Mouse (Mus musculus): ENCODE data around the gene Ppp5c. TPM values are rescaled to one million over a fixed set of nuclear protein-coding genes. Genes with fewer than 3 reads are reported as not detected.

Gene Ppp5c
- 44.4 and 50.5 TPM in 2 replicates for polyA plus RNA-seq (2012; rRNA removed)

DNA sequence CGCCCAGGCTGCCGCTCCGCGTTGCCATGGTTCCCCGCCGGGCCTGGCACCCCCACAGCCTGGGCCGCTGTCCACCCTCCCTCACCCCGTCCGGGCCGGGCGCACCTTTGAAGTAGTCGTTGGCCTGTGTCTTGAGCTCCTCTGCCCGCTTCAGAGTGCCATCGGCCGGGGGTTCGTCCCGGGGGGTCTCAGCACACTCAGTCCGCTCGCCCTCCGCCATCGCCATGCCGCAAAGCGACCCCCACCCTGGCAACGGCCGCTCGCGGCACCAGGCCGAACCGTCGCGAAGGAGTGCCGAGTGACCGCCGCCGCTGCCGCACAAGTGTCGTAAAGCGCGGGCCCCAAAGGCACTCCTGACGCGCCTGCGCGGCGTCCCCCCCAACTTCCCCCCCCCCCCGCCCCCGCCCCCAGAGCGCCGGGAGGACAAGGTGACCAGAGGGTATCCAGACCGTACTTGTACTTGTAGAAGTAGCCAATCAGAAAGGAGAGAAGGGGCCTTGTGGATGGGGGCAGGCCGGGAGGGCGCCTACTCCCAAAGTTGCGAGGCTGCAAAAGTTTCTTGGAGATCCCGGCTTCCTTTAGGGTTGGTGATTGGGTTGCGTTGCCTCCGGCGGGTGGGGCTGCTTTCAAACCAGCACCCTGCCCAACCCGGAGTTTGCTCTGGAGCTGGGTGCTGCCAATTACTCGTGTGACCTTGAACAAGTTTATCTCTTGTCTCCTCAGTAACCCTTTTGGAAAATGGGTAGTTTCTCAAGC, at the start of gene Ppp5c:
Gene Ppp5c, minus strand, starts transcription at position 337 of the 756 bp plus-strand sequence.

DNA sequence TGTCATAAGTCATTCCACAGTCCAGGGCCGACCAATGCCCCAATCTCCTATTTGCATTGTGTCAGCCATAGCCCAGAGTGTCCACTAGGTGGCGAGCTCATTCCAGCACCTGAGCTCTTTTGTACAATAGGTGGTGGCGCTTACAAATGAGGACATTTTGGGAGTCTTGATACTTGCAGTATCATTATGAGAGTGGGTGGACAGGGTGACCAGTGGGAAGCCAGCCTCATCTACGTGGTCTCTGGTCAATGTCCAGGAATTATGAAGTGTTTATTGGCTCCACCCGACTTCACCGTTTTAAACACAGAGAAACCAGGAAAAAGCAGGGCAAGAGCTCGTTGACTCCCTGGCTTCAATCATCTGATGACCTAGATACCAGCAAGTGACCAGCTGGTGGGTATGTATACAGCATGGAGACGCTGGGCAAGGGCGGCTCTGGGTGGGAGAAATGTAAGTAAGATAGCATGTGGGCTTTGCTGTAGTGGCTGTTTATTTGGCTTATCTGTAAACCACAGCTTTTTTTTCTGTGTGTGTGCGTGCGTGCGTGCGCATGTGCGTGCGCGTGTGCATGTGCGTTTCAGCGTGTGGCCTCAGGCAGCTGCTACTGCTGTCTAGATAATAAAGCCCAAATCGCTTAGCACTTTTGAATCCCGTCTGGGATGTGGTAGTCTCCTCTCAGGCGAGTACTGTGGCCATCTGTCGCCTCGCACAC, 46.3 kb upstream of the Ppp5c start, which contains the start of gene Psg16:
Gene Psg16, plus strand, starts transcription at position 137 of the 712 bp plus-strand sequence.

DNA sequence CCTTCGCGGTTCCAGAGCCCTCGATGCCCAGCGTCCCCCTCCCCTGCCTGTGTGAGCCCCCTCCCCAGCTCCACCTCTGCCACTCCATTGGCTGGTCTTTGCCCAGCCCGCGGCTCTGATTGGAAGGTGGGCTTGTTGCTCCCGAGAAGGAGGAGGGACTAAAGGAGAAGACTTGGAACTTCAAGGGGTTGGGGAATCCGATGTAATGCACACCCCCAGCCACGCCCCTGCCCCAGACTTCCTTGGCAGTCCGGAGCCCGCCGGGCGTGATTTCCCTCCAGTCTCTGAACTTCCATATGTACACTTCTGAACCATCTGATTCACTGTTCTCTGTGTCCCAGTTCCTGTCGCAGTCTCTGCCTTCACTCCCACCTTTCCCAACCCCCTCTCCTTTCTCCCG, 34.7 kb upstream of the Ppp5c start, which contains the start of gene Hif3a:
Gene Hif3a, minus strand, starts transcription at position 39 of the 400 bp plus-strand sequence.

DNA sequence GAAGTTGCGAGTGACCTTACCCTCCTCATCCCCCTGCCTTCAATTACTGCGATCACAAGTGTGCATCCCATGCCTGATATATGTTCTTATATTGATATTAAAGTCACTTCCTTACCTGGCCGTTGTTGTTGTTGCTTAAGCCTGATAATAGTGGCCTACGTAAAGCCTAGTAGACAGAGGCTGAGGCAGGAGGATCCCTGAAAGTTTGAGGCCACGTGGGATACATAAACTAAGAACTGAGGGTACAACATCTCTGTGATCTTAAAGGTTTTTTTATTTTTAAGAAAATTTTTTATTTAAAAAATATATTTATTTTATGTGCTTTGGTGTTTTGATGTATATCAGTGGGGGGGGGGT, 35.3 kb downstream of the Ppp5c start, which contains the start of gene Ccdc8:
Gene Ccdc8, plus strand, starts transcription at position 258 of the 357 bp plus-strand sequence.

DNA sequence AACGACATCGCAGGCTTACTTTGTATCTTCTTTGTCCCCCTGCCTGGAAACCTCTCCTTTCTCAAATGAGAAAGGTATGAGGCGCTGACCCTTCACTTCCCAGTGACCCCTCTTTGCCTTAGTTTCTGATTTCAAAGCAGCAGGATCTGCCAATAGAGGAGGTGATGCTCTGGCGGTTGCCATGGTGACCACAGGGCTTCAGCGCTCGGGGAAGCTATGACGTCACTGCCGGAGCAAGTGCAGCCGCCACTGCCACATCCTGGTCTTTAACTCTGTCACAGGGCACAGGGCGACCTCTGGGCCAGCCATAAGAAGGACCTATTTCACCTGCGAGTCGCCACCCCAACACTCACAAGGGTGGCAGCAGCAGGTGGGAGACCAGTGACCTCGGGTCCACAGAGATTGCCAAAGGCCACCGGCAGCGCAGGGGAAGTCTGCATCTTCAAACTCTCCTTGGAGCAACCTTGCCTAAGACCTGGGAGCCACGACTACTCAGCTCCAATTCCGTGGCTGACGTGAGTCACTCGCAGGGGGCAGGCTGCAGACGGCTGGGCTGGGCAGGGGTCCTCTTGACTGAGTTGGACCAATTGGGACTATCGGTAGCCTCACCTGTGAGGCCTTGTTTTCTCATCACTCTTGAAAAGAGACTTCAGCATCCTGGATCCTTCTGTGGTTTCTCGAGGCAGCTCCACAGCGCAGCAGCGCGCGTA, 44.7 kb downstream of the Ppp5c start, which contains the start of gene Gm42372:
Gene Gm42372, plus strand, starts transcription at position 228 of the 710 bp plus-strand sequence.

DNA sequence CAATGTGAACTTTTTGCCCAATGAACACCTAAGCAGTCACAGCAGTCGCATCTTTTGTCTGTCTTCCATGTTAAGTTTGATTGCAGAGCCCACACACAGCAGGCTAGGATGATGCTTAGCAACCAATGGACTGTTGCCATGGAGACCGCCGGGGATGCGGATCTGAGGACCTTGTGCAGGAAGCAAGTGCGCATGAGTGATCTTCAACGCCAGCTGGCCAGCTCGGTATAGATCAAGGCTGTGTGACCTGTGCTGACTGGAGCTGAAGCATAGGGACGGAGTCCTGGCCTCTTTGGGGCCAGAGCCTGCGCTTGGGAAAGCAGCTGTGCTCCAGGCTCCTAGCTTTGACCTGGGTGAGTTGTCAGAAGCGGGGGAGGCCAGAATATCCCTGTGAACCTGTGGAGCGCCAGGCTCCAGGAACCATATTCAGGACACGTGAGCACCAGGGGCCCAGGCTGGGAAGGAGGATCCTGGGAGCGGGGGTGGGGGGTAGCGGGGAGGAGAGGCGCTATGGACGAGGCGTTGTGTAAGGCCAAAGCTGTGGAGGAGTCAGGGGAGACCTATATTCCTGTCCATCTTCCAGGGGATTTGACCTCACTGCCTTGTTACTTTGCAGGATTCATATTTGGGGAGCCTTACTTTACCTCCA, 68.1 kb downstream of the Ppp5c start, which contains the start of gene Pnmal1:
Gene Pnmal1, plus strand, starts transcription at position 141 of the 649 bp plus-strand sequence.

Other genes with a start within 250 kb of the Ppp5c start
- 73.9 and 75.4 TPM in 2 replicates for gene Slc1a5, start 246.6 kb downstream of the Ppp5c start, polyA plus RNA-seq (2012; rRNA removed)
- gene Strn4, start 212.0 kb downstream of the Ppp5c start, polyA plus RNA-seq (2012; rRNA removed), result 30.6 and 36.3 TPM in 2 replicates
- gene Fkrp, start 211.2 kb downstream of the Ppp5c start, polyA plus RNA-seq (2012; rRNA removed), result 7.4 and 7.5 TPM in 2 replicates
- 4.9 and 5.2 TPM in 2 replicates for gene Prkd2, start 185.0 kb downstream of the Ppp5c start, polyA plus RNA-seq (2012; rRNA removed)
- 0.61 and 0.81 TPM in 2 replicates for gene Dact3, start 152.6 kb downstream of the Ppp5c start, polyA plus RNA-seq (2012; rRNA removed)
- gene Gng8, start 136.1 kb downstream of the Ppp5c start, polyA plus RNA-seq (2012; rRNA removed), result 0.50 and 0.61 TPM in 2 replicates
- gene Ptgir, start 121.4 kb downstream of the Ppp5c start, polyA plus RNA-seq (2012; rRNA removed), result 1.1 and 1.4 TPM in 2 replicates
- gene Calm3, start 103.8 kb downstream of the Ppp5c start, polyA plus RNA-seq (2012; rRNA removed), result 68.8 and 69.7 TPM in 2 replicates
- 0.03 and 0.04 TPM in 2 replicates for gene Pnmal2, start 83.2 kb downstream of the Ppp5c start, polyA plus RNA-seq (2012; rRNA removed)
- gene Pnmal1, start 68.2 kb downstream of the Ppp5c start, polyA plus RNA-seq (2012; rRNA removed), result 0.01 TPM in 2 replicates
- gene Gm42372, start 44.8 kb downstream of the Ppp5c start, polyA plus RNA-seq (2012; rRNA removed), result 0.01 TPM in 1 of 2 replicates, not detected in the other
- 3.1 and 3.7 TPM in 2 replicates for gene Ccdc8, start 35.2 kb downstream of the Ppp5c start, polyA plus RNA-seq (2012; rRNA removed)
- 13.2 and 22.6 TPM in 2 replicates for gene Hif3a, start 34.5 kb upstream of the Ppp5c start, polyA plus RNA-seq (2012; rRNA removed)
- 0.70 and 0.99 TPM in 2 replicates for gene Psg16, start 46.1 kb upstream of the Ppp5c start, polyA plus RNA-seq (2012; rRNA removed)
- gene Ceacam3, start 122.4 kb upstream of the Ppp5c start, polyA plus RNA-seq (2012; rRNA removed), result 0.01 and 0.03 TPM in 2 replicates
- not detected in 2 replicates for gene Psg29, start 175.6 kb upstream of the Ppp5c start, polyA plus RNA-seq (2012; rRNA removed)

All from liver, embryonic 18 days (tissue).